Mouse (Mus musculus) layer of hippocampus, postnatal 36 days (tissue): ENCODE data around the gene Slx1b. TPM values are rescaled to one million over a fixed set of nuclear protein-coding genes. Genes with fewer than 3 reads are reported as not detected.
"Not testable (repeated sequence)": the region's sequence is repeated elsewhere in the genome, so short reads cannot be mapped to it uniquely, and the experiment has no call there.

Experiments used
- DNase-seq, 2 experiments: peaks; one replicate each; pipeline ENCODE4 v3.0.0; 2022
- total RNA-seq, 2 experiments: library from RNA; stranded (reverse); gene quantifications; 2 replicates each; pipeline ENCODE4 v1.2.3; 2021

Slx1b gene
- 10 to 100 TPM; 16.2 to 16.4 TPM for total RNA-seq

DNA sequence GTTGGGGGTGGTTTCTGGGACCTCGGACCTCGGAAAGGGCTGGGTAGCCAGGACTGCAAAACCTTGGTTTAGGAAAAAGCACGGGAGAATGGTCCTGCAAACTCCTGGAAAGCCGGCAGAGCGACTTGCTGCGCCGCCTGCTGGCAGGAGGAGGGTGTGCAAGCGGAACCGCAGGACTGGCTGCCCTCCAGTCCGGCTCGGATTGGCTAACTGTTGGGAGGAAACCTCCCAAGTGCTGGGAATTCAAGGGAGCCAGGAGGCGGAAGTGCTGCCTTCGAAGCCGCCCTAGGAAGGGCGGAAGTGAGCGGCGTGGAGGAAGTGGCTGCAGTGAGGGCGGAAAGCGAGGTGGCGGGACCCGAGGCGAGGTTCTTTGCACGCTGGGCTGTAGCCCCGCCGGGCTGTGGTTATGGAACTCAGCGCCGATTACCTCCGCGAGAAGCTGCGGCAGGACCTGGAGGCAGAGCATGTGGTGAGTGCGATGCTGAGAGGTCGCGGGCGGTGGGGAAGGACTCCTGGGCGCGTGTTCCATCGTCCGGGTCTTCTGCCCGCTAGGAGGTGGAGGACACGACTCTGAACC is at the start of gene Slx1b:
Slx1b (minus strand) TSS at position 154 of the 577 bp plus-strand sequence.
- peak; percentile 94 to 96 for DNase-seq

DNA sequence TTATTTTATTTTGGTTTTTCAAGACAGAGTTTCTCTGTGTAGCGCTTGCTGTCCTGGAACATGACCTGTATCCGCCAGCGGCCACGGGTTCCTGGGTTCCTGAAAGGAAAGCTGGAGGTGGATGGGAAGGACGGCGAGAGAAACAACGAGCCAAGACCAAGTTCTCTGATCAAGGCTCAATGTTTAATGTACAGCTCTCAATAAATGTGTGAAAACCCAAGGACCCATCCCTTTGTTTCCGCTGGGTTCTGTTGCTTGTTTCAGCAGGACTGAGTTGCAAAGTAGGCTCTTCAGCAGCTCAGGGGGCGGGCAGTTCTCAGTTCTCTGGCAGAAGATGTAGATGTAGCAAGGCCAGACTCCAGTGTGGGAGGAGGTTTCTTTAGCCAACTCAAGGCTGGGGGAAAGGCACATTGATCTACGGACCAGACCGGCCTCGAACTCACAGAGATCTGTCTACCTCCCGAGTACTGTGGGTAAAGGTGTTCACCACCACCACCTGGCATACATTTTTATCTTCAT is 46.4 kb upstream of the Slx1b start:
- DNase-seq: no peak

DNA sequence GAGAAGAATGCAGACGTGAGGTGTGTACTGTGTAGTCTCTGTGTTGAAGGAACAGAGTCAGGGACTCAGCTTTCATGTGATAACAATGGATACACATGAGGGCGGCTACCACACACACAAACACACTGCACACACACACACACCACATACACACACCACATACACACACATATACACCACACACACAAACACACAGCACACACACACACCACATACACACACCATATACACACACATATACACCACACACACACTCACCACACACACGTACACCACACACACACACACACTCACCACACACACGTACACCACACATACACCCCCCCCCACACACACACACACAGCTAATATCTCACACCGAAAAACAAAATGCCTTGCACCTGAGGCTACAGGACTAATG is 45.9 kb upstream of the Slx1b start:
- DNase-seq: no peak

DNA sequence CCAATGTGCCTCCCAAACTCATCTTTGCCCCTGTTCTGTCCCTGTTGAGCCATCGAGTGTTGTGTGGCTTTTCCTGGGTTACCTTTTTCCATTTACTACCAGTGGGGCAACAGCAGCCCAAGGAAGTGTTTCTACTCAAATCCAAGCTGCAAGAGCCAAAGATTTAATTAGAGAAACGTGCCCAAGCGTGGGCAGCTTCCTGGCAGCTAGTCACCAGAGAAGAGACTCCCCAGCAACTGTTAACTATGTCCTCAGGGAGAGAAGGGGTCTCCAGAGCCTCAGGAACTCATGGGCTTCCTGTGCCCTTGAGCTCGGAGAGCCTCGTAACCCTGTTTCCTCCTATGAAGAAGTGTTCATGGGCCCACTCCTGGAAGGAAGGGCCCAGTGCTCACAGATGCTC is 45.4 kb upstream of the Slx1b start:
- no peak for DNase-seq

DNA sequence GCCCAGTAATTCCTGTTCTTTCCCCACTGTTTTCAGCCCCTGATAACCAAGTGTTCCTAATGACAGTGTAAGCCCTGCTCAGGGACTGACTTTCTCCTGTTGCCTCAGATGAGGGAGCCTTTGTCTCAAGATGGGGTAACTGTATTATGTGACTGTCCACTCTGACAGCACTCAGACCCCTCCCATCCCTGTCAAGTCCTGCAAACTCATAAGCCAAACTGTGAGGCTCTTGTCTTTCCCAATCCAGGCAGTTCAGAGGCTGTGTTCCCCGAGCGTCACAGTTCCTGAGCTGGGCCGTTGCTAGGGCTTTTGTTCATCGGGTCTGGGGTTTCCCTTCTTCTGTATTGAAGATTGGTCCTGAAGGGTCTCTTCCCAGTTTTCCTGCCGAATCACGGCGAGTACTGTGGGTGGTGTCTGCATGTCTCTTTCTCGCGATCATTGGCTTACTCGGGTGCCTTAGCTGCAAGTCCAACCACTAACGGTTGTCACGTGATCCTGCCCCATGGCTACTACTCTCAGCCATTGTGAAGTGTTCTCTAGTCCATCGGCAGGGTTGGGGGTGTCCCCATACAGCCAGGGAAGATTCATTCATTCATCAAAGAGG is 44.6 kb upstream of the Slx1b start:
- no peak for DNase-seq

DNA sequence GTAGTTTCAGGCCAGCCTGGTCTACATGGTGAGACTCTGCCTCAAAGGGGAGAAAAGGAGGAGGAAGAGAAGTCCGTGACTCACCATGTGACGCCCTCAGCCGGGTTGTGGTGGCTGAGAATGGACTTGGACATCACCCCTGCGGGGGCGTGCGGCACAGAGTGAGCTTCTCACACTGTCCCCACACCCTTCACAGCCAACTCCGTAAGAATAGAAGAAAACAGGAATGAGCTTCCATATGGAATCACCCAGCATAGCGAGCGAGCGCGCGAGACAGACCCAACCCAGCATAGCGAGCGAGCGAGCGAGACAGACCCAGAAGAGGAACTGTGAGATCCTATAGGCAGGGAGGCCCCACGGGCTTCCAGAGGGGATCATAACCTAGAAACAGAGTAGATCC is 44.0 kb upstream of the Slx1b start:
- DNase-seq: no peak

DNA sequence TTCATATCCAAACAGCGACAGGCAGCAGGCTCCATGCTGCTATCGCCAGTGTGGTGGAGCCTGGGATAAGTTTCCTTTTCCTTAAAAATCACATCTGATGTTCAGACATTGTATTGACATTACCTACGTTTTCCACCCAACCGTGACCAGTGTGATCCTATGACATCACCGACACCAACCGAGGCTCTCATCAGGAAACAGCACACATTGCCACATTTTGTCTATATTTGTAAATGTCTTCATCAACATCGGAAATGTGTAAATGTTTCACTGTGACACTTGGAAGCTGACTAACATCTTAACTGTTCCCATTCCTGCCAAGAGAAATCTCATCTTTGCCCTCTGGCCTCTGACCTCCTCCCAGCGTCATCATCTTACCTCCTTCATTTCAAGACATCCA is 40.5 kb upstream of the Slx1b start:
- DNase-seq: no peak

DNA sequence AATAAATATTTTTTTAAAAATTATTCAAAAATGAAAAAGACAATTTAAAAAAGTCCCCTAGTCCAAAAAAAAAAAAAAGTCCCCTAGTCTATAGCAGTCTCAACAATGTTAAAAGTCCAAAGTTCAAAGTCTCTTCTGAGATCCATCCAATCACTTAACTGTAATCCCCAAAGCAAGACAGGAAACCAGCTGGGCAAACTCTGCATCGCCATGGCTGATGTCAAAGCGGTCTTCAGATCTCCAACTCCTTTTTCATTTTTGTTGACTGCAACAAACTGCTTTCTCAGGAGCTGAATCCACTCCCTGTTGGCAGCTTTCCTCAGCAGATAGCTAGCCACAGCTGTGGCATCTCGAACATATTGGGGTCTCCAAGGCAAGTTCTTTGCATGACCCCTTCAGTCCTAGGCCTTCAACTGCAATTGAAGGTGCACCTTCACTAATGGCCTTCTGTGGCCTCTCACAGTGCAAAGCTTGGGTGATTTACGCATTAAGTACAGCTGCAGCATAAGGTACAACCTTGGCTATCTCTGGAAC is 34.7 kb upstream of the Slx1b start:
- DNase-seq: not testable (repeated sequence)

DNA sequence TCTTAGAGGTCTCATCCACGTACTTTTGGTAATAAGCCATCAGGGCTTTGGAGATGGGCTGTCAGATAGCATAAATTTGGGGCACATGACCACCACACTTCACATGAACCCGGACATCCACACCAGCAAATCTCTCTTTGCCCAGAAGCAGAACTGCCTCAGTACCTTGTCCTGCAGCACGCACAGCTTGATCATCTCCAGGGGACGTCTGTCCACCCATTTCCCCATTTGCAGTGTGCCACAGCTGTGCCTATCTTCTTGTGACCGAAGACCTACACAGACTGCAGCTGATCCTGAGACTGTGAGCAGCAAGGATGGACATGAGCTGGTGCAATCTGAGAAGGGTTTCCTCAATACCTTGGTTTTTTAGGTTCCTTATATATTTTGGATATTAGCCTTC is 30.1 kb upstream of the Slx1b start:
- no peak for DNase-seq

DNA sequence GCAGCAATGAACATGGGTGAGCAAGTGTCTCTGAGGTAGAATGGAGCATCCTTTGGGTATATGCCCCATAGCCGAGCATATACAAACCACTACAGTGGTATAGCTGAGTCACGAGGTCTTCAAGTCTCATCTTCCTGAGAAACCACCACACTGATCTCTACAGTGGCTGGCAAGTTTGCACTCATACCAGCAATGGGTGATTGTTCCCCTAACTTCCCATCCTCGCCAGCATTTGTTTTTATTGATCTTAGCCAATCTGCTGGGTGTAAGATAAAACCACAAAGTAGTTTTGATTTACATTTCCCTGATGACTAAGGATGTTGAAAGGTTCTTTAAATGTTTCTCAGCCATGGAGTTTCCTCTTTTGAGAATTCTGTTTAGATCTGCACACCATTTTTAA is 29.5 kb upstream of the Slx1b start:
- DNase-seq: no peak

DNA sequence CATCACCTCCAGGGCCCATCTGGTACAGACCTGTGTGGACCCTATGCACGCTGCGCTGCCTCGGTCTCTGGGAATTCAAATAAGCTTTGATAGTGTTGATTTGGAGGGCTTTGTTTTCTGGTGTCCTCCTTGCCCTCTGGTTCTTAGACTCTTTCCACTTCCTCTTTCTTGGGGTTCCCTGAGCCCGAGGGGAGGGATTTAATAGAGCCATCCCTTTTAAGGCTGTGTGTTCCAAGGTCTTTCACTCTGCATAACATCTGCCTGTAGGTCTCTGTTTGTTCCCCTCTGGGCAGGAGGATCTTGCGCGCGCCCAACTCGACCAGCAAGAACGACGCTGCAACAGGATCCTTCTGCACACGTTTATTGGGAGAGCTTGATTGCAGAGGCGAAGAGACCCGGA is 26.1 kb upstream of the Slx1b start:
- DNase-seq: no peak

DNA sequence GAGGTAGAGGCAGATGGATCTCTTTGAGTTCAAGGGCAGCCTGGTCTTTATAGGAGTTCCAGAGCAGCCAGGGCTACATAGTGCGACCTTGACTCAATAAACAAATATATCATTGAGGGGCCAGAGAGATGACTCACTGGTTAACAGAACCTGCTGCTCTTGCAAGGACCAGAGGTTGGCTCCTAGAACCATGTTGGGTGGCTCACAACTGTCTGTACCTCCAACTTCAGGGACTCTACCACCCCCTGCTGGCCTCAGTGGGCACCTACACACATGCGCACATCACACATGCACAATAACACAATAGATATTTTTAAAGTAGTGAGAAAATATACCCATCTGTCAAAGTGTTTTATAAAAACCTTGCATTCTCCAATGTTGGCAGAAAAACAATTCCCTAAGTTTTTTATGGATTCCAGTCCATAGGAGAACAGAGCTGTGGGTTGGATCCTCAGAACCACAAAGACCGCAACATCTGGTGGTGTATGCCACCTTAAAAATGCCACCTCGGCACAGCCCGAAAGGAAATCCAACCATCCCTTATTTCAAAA is 23.3 kb upstream of the Slx1b start:
- no peak for DNase-seq

DNA sequence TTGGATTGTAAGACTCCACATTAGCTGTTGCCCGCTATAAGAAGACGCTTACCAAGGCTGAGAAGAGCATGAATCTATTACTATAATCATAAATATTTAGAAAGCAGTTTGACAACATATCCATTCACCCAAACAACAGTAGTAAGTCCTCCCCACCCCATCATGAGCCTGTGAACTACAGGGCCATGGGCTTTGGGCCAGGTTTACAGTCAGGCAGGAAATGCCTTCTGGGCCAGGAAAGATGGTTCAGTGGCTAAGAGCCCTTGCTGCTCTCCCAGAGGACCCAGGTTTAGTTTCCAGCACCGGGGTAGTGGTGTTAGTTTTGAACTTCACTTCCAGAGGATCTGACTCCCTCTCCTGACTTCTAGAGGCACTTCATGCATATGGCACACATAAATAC is 22.0 kb upstream of the Slx1b start:
- DNase-seq: no peak

DNA sequence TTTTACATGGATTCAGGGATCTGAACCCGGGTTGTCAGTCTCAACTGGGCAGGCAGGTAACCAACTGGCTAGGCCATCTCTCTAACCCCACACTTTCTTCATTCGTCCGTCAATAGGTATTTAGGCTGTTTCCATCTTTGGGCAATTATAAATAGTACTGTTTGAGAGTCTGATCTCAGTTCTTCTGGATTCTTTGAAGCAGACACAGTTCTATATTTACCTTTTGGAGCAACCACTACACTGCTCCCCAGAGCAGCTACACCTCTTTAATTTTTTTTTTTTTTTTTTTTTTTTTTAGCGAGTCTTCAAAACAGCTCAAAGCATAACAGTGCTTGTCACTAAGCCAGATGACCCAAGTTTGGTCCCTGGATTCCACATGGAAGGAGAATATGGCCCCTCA is 20.1 kb upstream of the Slx1b start:
- no peak for DNase-seq

DNA sequence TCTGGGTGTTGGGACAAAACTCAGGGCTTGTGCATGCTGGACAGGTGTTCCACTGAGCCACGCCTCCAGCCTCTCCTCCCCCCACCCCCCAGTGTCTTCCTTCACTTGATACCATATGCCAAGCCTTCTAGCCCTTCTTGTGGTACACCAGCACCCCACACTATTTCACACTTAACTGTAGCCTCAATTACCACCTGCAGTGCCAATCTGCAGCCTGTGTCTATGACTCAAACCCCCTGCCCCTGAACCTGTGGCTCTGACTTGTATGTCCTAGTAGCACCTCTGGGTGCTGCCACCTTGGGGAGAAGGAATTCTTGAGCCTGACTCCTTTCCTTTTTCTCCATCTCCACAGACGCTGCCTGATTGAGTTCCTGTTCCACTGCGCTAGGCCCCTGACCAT is 16.3 kb upstream of the Slx1b start:
- DNase-seq: no peak

DNA sequence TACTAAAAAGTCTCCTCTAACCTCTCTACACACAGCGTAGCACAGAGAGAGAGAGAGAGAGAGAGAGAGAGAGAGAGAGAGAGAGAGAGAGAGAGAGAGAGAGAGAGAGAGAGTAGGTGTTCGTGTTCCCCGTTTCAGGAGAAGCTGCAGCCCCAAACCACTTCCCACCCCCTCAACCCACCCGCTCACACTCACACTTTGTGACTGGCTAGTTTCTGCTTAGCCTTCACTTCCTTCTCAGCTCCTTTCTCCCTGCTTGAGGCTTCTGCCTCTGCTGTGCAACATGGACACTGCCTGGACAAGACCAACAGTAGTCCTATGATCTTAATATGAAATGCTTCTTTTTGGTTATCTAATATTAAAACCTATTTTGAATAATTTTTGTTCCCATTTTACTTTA is 14.7 kb upstream of the Slx1b start:
- no peak for DNase-seq

DNA sequence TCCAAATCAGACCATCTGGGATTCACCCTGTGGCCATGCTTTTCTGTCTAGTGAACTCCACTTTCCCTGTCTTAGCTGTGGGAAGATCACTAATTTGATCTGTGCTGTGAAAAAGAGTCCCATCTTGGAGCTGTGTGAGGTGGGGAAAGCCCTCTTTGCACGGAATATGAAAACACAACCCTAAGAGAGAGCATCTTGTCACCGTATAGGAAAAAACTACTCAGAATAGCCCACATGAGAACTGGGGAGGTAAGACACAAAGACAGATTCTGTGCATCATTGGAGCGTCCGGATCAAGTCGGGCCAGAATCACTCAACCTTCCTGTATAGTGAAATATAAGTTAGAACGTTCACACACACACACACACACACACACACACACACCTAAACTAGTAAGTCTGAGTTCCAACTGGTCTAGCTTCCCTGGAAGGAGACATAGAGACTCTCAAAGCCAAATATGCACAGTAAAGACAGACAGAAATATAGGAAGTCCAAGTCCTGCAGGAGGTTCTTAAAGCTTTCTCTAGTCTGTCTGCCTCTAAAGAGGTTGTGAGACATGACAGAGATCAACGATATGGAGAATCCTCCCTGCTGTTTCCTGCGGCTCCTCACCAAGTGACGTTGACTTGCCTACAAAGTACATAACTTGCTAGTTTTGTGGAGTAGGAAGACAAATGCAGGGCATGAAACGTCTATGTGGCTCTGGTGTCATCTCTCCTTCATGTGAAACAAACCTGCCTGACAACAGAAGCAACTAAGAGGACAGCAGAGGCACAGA is 12.8 kb upstream of the Slx1b start:
- no peak for DNase-seq

DNA sequence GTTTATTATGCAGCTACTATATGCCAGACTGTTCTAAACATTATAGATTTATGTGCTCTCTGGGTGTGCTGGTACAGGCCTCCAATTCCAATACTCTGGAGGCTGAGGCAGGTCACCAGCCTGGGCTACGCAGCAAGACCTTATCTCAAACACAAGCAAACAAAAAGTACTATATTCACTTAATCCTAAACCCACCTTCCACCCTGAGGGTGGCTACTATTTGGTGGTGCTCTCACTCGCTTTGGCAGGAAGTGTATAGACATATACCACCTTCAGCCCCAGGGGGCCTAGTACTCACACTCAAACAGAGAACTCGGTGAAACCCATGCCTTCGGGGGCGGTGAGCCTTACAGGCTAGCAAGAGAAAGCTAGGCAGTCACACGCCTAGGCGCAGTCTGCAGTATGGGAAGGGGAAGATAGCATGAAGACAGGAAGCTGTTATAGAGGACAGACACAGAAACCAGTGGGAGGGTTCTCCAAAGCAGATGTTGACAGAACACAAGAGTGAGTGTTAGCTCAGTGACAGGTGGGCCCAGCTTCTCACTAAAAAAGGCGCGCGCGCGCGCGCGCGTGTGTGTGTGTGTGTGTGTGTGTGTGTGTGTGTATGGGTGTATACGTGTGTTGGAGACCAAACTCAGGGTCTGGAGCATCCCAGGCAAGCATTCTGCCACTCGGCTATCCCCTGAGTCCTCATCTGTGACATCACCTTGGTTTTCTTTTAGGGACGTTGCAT is 12.0 kb upstream of the Slx1b start, which contains the start of gene Coro1a:
Coro1a (minus strand) TSS at position 346 of the 733 bp plus-strand sequence.
- no peak for DNase-seq

DNA sequence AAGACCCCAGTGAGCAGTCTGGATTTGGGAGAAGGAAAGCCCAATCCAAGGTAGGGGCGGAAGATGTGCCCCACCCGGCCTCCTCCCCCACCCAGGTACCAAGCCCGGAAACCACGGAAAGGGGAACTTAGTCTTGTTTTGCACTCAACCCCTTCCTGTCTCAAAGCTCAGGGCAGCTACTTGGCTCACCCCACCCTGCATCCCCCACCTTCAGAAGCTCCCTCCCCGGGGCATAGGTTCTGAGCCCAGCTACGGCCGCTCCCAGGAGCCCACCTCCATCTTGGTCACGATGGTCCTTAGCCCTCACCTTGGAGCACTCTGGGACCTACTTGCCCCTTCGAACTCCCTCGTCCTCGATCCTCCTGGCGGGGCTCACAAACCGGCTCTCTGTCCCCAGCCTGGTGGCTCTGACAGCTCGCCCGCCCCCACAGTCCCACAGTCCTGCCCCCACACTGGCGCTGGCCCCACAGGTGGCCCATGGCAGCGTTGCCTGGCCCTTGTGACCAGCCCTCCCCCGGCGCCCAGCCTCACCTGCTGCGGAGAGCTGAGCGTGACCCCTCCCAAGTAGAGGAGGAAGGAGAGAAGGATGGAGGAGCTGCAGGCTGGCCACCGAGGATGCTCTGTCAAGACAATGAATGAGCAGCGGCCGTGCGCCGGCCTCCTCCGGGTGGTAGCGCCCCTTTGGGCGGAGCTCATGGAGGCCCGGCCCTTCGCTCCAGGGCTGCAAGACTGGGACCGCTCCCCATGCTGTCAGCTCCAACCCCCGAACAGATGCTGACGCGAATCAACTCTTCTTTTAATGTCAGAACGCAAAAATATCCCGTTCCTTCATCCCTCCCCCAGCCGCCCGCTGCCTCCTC is 8.8 kb upstream of the Slx1b start:
- DNase-seq: peak; percentile 89 to 90

DNA sequence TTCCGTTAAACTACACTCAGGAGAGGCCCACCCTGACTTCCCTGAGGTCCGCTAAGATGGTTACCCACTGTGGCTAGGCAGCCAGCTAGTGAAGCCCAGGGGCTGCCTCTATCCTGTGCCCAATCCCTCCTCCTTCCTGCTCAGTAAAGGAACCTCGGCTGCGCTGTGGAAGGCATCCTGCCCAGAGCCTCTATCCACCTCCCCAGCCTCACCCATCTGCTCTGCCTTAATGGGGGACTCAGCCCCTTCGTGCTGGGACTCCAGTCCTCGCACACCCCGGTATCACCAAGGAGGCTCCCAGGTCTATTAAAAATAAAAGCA is 8.1 kb upstream of the Slx1b start:
- DNase-seq: no peak
